Mouse (Mus musculus): ENCODE results near the gene Chd4. TPM values are rescaled to one million over a fixed set of nuclear protein-coding genes. Genes with fewer than 3 reads are reported as not detected.

Gene Chd4
- polyA plus RNA-seq, 1 experiment = 42.5 TPM

DNA sequence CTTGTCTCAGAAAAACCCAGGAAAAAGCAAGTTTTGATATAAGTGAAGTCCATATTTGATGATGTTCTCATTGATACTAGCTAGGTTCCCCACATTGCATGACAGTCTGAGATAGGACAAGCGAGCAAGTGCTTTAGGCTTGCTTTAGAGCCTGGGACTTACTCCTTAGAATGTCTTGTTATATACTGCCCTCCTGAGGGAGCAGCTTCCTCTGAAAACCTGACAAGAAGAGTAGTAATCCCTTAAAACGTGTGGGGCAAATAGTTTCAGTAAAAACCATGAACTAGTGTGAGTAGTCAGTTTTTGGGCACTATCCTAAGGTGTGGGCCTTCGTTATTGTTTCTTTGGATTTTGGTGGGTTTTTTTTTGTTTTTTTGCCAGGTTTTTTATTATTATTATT, 47.3 kb downstream of the Chd4 start:
- no peaks in the 10 kb centered on the region for H3K27me3 ChIP-seq (ENCODE audit: control insufficient read depth, insufficient read depth, low read length)
- no peak overlapping the region for H3K4me3 ChIP-seq (ENCODE audit: control insufficient read depth, low read depth, low read length)
- H3K27ac ChIP-seq (ENCODE audit: control insufficient read depth, insufficient read depth, low read depth, low read length) = no peak overlapping the region
- peaks cover 14% of the 10 kb centered on the region for H3K4me1 ChIP-seq (ENCODE audit: control insufficient read depth, insufficient read depth, low read length)
- H3K36me3 ChIP-seq (ENCODE audit: control insufficient read depth, insufficient read depth, low read length) = no peaks in the 10 kb centered on the region; the same call in 1 of the 2 replicates
- TF ChIP-seq CTCF (IDR thresholded peaks at IDR 0.05; ENCODE audit: control insufficient read depth, insufficient read depth, insufficient replicate concordance, low read depth, low read length) (no peak), POLR2A (IDR thresholded peaks at IDR 0.05; ENCODE audit: control insufficient read depth, low read depth, low read length) (no peak)

GRCm38 (mm10) chr6:125143904-125144303, 48.1 kb downstream of the Chd4 start:
- Histone ChIP-seq H3K4me1 (ENCODE audit: control insufficient read depth, insufficient read depth, low read length) (peaks cover 20% of the 10 kb centered on the region), H3K36me3 (ENCODE audit: control insufficient read depth, insufficient read depth, low read length) (no peaks in the 10 kb centered on the region; the same call in 1 of the 2 replicates), H3K27ac (ENCODE audit: control insufficient read depth, insufficient read depth, low read depth, low read length) (no peak overlapping the region), H3K4me3 (ENCODE audit: control insufficient read depth, low read depth, low read length) (no peak overlapping the region), H3K27me3 (ENCODE audit: control insufficient read depth, insufficient read depth, low read length) (no peaks in the 10 kb centered on the region)
- TF ChIP-seq POLR2A (IDR thresholded peaks at IDR 0.05; ENCODE audit: control insufficient read depth, low read depth, low read length) = no peak
- no peak for TF ChIP-seq CTCF (IDR thresholded peaks at IDR 0.05; ENCODE audit: control insufficient read depth, insufficient read depth, insufficient replicate concordance, low read depth, low read length)

- Histone ChIP-seq H3K27me3 (ENCODE audit: control insufficient read depth, insufficient read depth, low read length) (no peaks in the 10 kb centered on the region), H3K4me1 (ENCODE audit: control insufficient read depth, insufficient read depth, low read length) (peaks cover 23% of the 10 kb centered on the region), H3K27ac (ENCODE audit: control insufficient read depth, insufficient read depth, low read depth, low read length) (peak within 1 kb of the TSS; percentile 96), H3K4me3 (ENCODE audit: control insufficient read depth, low read depth, low read length) (peak within 1 kb of the TSS; percentile 90), H3K36me3 (ENCODE audit: control insufficient read depth, insufficient read depth, low read length) (no peaks in the 10 kb centered on the region; the same call in 1 of the 2 replicates)
- TF ChIP-seq POLR2A (IDR thresholded peaks at IDR 0.05; ENCODE audit: control insufficient read depth, low read depth, low read length) = peak; percentile 97
- peak; percentile 31; the same call in 1 of the 2 replicates for TF ChIP-seq CTCF (IDR thresholded peaks at IDR 0.05; ENCODE audit: control insufficient read depth, insufficient read depth, insufficient replicate concordance, low read depth, low read length)
Measured at GRCm38 (mm10) chr6:125145001-125145400, 49.2 kb downstream of the Chd4 start, which contains the start of gene Iffo1. Gene Iffo1 (plus strand): TSS chr6:125145241.

DNA sequence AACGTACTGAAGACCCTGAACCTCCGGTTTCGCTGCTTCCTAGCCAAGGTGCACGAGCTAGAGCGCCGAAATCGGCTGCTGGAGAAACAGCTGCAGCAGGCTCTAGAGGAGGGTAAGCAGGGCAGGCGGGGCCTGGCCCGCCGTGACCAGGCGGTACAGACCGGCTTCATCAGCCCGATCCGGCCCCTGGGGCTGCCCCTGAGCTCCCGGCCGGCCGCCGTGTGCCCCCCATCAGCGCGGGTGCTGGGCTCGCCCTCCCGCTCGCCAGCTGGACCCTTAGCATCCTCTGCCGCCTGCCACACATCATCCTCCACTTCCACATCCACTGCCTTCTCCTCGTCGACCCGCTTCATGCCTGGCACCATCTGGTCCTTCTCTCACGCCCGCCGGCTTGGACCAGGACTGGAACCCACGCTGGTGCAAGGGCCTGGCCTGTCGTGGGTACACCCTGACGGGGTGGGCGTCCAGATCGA, 49.7 kb downstream of the Chd4 start:
- Histone ChIP-seq H3K27ac (ENCODE audit: control insufficient read depth, insufficient read depth, low read depth, low read length) (peak overlapping the region; percentile 96), H3K4me3 (ENCODE audit: control insufficient read depth, low read depth, low read length) (peak overlapping the region; percentile 90), H3K27me3 (ENCODE audit: control insufficient read depth, insufficient read depth, low read length) (no peaks in the 10 kb centered on the region), H3K36me3 (ENCODE audit: control insufficient read depth, insufficient read depth, low read length) (no peaks in the 10 kb centered on the region; the same call in 1 of the 2 replicates), H3K4me1 (ENCODE audit: control insufficient read depth, insufficient read depth, low read length) (peaks cover 23% of the 10 kb centered on the region)
- TF ChIP-seq POLR2A (IDR thresholded peaks at IDR 0.05; ENCODE audit: control insufficient read depth, low read depth, low read length) (no peak; the same call in 1 of the 2 replicates), CTCF (IDR thresholded peaks at IDR 0.05; ENCODE audit: control insufficient read depth, insufficient read depth, insufficient replicate concordance, low read depth, low read length) (no peak)

- peaks cover 23% of the 10 kb centered on the region for H3K4me1 ChIP-seq (ENCODE audit: control insufficient read depth, insufficient read depth, low read length)
- peaks cover 1% of the 10 kb centered on the region for H3K36me3 ChIP-seq (ENCODE audit: control insufficient read depth, insufficient read depth, low read length)
- H3K27ac ChIP-seq (ENCODE audit: control insufficient read depth, insufficient read depth, low read depth, low read length) = peak overlapping the region; percentile 69
Measured at GRCm38 (mm10) chr6:125146148-125146547, 50.4 kb downstream of the Chd4 start.

GRCm38 (mm10) chr6:125146797-125147196, 51.0 kb downstream of the Chd4 start:
- H3K4me3 ChIP-seq (ENCODE audit: control insufficient read depth, low read depth, low read length) = peak overlapping the region; percentile 90
- peaks cover 2% of the 10 kb centered on the region for H3K36me3 ChIP-seq (ENCODE audit: control insufficient read depth, insufficient read depth, low read length)
- H3K27ac ChIP-seq (ENCODE audit: control insufficient read depth, insufficient read depth, low read depth, low read length) = peak overlapping the region; percentile 69
- no peak for TF ChIP-seq POLR2A (IDR thresholded peaks at IDR 0.05; ENCODE audit: control insufficient read depth, low read depth, low read length)
- TF ChIP-seq CTCF (IDR thresholded peaks at IDR 0.05; ENCODE audit: control insufficient read depth, insufficient read depth, insufficient replicate concordance, low read depth, low read length) = no peak
- H3K4me1 ChIP-seq (ENCODE audit: control insufficient read depth, insufficient read depth, low read length) = peaks cover 23% of the 10 kb centered on the region
- no peaks in the 10 kb centered on the region for H3K27me3 ChIP-seq (ENCODE audit: control insufficient read depth, insufficient read depth, low read length)

More at GRCm38 (mm10) chr6:125146148-125146547, 50.4 kb downstream of the Chd4 start:
- H3K27me3 ChIP-seq (ENCODE audit: control insufficient read depth, insufficient read depth, low read length) = no peaks in the 10 kb centered on the region
- TF ChIP-seq CTCF (IDR thresholded peaks at IDR 0.05; ENCODE audit: control insufficient read depth, insufficient read depth, insufficient replicate concordance, low read depth, low read length) (no peak), POLR2A (IDR thresholded peaks at IDR 0.05; ENCODE audit: control insufficient read depth, low read depth, low read length) (no peak)
- H3K4me3 ChIP-seq (ENCODE audit: control insufficient read depth, low read depth, low read length) = peak overlapping the region; percentile 90

DNA sequence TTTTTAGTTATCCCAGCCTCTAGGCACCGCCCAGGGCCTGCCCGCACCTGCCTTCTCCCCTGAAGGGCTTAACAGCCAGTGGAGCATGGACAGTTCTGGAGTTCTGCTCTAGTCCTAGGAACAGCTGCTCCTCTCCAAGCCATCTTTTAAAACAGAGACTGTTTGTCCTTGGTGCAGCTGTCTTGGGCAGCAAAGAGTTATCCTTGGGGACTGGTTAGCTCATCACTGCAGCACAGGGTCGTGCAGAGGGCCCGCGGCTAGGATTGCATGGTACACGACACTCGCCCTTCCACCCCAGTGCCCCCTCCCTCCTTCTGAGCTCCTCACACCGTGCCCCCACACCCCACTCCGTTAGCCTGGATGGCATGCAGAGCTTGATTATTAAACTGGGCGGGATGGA, 51.5 kb downstream of the Chd4 start:
- TF ChIP-seq CTCF (IDR thresholded peaks at IDR 0.05; ENCODE audit: control insufficient read depth, insufficient read depth, insufficient replicate concordance, low read depth, low read length) = no peak
- no peak for TF ChIP-seq POLR2A (IDR thresholded peaks at IDR 0.05; ENCODE audit: control insufficient read depth, low read depth, low read length)
- H3K4me1 ChIP-seq (ENCODE audit: control insufficient read depth, insufficient read depth, low read length) = peaks cover 23% of the 10 kb centered on the region
- peaks cover 2% of the 10 kb centered on the region for H3K36me3 ChIP-seq (ENCODE audit: control insufficient read depth, insufficient read depth, low read length)
- no peaks in the 10 kb centered on the region for H3K27me3 ChIP-seq (ENCODE audit: control insufficient read depth, insufficient read depth, low read length)
- H3K4me3 ChIP-seq (ENCODE audit: control insufficient read depth, low read depth, low read length) = peak overlapping the region; percentile 16
- peak overlapping the region; percentile 59; the same call in 1 of the 2 replicates for H3K27ac ChIP-seq (ENCODE audit: control insufficient read depth, insufficient read depth, low read depth, low read length)
